Mouse (Mus musculus): Measurements from ENCODE around the gene Gm14496. TPM values are rescaled to one million over a fixed set of nuclear protein-coding genes. Genes with fewer than 3 reads are reported as not detected.
"Not testable (repeated sequence)": the region's sequence is repeated elsewhere in the genome, so short reads cannot be mapped to it uniquely, and the experiment has no call there.

The Gm14496 gene
- total RNA-seq (2021) = not detected
- long read RNA-seq, experiment 1 = 0 reads
- long read RNA-seq, experiment 2 = 0 reads

GRCm38 (mm10) chr2:181990829-181991228, at the start of gene Gm14496:
Gene Gm14496 (plus strand): TSS chr2:181991129.
- DNase-seq = no peak

GRCm38 (mm10) chr2:181952747-181953680, 37.9 kb upstream of the Gm14496 start:
- not testable (repeated sequence) for DNase-seq

- no peak for DNase-seq
Observed at GRCm38 (mm10) chr2:181968395-181968794, 22.5 kb upstream of the Gm14496 start.

- no peak for DNase-seq
Observed at GRCm38 (mm10) chr2:181969187-181969586, 21.7 kb upstream of the Gm14496 start.

- DNase-seq = not testable (repeated sequence)
Observed at GRCm38 (mm10) chr2:181981969-181982368, 9.0 kb upstream of the Gm14496 start.

Other genes with a start within 250 kb of the Gm14496 start
- under 1 TPM in 1 of 2 experiments, not detected in 1; 0.09 TPM for gene Myt1, start 227.8 kb upstream of the Gm14496 start, total RNA-seq (2021)
- 10 to 100 TPM; 22.2 to 25.2 TPM for gene Pcmtd2, start 153.3 kb upstream of the Gm14496 start, total RNA-seq (2021)
- gene Polr3k, start 126.8 kb upstream of the Gm14496 start, total RNA-seq (2021) = 10 to 100 TPM; 11.2 to 11.4 TPM

Measured in gastrocnemius, postnatal 10 days (tissue).